Mouse (Mus musculus): ENCODE measurements at regions not wholly inside any gene's neighbourhood (a gene's known extent, or its start where the extent isn't known, plus 50 kb on each side); places are given as distances from the start of the nearest gene placed in this dataset.

DNA sequence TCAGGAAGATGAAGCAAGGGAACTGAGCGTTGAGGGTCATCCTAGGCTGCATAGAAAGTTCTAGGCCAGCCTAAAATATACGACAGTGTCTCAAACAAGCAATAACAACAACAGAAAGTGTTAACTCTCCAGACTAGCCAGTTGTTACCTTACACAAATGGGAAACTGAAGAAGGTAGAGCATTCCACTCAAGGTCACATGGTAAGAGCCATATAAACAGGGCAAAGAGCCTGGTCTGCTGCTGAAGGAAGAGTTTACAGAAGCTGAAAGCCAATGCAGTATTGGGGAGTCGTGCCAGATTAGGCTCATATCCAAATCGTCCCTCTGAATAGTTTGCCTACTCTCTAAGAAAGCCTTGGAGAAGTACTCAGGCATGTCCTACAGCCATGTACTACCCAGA is 59.6 kb upstream of the Trabd2b start:
- Histone ChIP-seq H3K27me3 (ENCODE audit: insufficient read depth, low read length) (no peaks in the 10 kb centered on the region), H3K9me3 (replicated peaks; ENCODE audit: low read length) (no peaks in the 10 kb centered on the region), H3K4me2 (ENCODE audit: low read length) (no peak overlapping the region), H3K27ac (no peak overlapping the region), H3K9ac (ENCODE audit: low read depth, low read length) (no peak overlapping the region), H3K4me3 (replicated peaks; ENCODE audit: low read depth, low read length) (no peak overlapping the region), H3K36me3 (ENCODE audit: insufficient read depth, low read length) (no peaks in the 10 kb centered on the region), H3K4me1 (replicated peaks; ENCODE audit: insufficient read depth, low read length) (0 out of 2 replicates have a peak, but pooled peaks cover 2% of the 10 kb centered on the region)
- TF ChIP-seq CTCF (IDR thresholded peaks at IDR 0.05; ENCODE audit: low read depth): no peak
- 69% methylated on average over 4 of the region's 4 CpGs for WGBS
- no peak for DNase-seq (ENCODE audit: low spot score)
- ATAC-seq (replicated peaks; ENCODE audit: low FRiP score, low read depth): no peak

DNA sequence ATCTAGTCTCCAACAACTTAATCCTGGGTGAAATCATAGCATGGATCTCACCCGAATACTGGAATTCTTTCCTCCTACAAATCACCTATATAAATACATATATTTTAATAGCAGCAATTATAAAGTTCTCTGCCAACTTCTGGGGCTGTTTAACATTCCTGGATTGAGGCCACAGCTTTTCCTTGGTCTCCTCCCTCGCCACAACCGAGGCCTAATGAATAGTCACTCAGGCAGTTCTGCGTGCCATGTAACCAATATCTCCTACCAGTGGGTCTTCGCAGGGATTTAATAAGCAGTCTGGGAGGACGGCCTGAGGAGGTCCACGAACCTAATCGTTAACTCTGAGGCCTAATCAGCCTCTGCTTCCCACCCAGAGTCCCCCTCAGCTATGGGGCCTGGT is 56.9 kb upstream of the Trabd2b start:
- 49% methylated on average over 8 of the region's 8 CpGs for WGBS
- no peak for ATAC-seq (replicated peaks; ENCODE audit: low FRiP score, low read depth)

DNA sequence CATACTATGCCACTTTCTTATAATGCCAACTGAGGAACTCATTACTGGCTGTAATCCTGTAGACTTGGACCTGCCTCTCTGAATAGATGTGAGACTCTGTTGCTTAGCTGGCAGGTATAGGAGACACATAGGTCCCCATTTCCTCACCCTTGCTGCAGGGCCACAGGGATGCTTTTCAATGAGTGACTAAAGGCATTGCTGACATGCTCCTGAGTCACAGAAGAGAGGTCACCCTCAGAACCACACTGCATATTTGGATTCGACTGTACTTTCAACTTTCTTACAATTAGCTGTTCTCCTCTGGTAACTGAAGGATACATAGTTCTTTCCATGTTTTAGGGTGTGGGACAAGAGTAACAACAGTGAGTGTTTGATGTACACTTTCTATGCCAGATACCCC is 55.2 kb upstream of the Trabd2b start:
- WGBS: 59% methylated on average over 1 of the region's 1 CpGs
- Histone ChIP-seq H3K4me3 (replicated peaks; ENCODE audit: low read depth, low read length) (no peak overlapping the region), H3K4me1 (replicated peaks; ENCODE audit: insufficient read depth, low read length) (no peaks in the 10 kb centered on the region), H3K36me3 (ENCODE audit: insufficient read depth, low read length) (no peaks in the 10 kb centered on the region), H3K27ac (no peak overlapping the region), H3K27me3 (ENCODE audit: insufficient read depth, low read length) (no peaks in the 10 kb centered on the region), H3K9me3 (replicated peaks; ENCODE audit: low read length) (no peaks in the 10 kb centered on the region), H3K4me2 (ENCODE audit: low read length) (no peak overlapping the region), H3K9ac (ENCODE audit: low read depth, low read length) (no peak overlapping the region)
- ATAC-seq (replicated peaks; ENCODE audit: low FRiP score, low read depth): no peak
- TF ChIP-seq CTCF (IDR thresholded peaks at IDR 0.05; ENCODE audit: low read depth): no peak
- DNase-seq (ENCODE audit: low spot score): no peak

More for the DNA sequence above, 56.9 kb upstream of the Trabd2b start:
- Histone ChIP-seq H3K9ac (ENCODE audit: low read depth, low read length) (no peak overlapping the region), H3K27me3 (ENCODE audit: insufficient read depth, low read length) (no peaks in the 10 kb centered on the region), H3K9me3 (replicated peaks; ENCODE audit: low read length) (no peaks in the 10 kb centered on the region), H3K27ac (no peak overlapping the region), H3K4me1 (replicated peaks; ENCODE audit: insufficient read depth, low read length) (no peaks in the 10 kb centered on the region), H3K4me2 (ENCODE audit: low read length) (no peak overlapping the region), H3K36me3 (ENCODE audit: insufficient read depth, low read length) (no peaks in the 10 kb centered on the region), H3K4me3 (replicated peaks; ENCODE audit: low read depth, low read length) (no peak overlapping the region)
- DNase-seq (ENCODE audit: low spot score): no peak
- TF ChIP-seq CTCF (IDR thresholded peaks at IDR 0.05; ENCODE audit: low read depth): no peak

DNA sequence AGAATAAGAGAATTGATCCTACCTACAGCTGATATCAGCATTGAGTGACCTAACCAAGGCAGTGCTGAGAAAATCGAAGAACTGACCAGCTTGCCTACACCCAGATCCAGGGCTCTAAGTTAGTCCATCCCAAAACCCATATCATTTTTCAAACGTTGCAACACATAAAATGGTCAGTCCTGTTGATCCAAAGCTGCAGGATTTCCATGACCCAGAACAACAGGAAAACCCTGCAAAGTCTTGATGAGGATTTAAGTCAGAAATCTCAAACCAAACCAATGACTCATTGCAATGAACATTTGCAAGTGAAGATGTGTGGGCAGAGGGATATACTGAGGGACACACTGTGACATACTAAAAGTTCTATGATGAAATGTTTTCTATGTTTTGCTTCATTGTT is 53.5 kb upstream of the Trabd2b start:
- Histone ChIP-seq H3K9me3 (replicated peaks; ENCODE audit: low read length) (no peaks in the 10 kb centered on the region), H3K4me2 (ENCODE audit: low read length) (no peak overlapping the region), H3K4me1 (replicated peaks; ENCODE audit: insufficient read depth, low read length) (no peaks in the 10 kb centered on the region), H3K27me3 (ENCODE audit: insufficient read depth, low read length) (no peaks in the 10 kb centered on the region), H3K9ac (ENCODE audit: low read depth, low read length) (no peak overlapping the region), H3K27ac (no peak overlapping the region), H3K36me3 (ENCODE audit: insufficient read depth, low read length) (no peaks in the 10 kb centered on the region), H3K4me3 (replicated peaks; ENCODE audit: low read depth, low read length) (no peak overlapping the region)
- DNase-seq (ENCODE audit: low spot score) (no peak), ATAC-seq (replicated peaks; ENCODE audit: low FRiP score, low read depth) (no peak)
- no peak for TF ChIP-seq CTCF (IDR thresholded peaks at IDR 0.05; ENCODE audit: low read depth)
- 58% methylated on average over 2 of the region's 2 CpGs for WGBS
